In the genomic region with DNA sequence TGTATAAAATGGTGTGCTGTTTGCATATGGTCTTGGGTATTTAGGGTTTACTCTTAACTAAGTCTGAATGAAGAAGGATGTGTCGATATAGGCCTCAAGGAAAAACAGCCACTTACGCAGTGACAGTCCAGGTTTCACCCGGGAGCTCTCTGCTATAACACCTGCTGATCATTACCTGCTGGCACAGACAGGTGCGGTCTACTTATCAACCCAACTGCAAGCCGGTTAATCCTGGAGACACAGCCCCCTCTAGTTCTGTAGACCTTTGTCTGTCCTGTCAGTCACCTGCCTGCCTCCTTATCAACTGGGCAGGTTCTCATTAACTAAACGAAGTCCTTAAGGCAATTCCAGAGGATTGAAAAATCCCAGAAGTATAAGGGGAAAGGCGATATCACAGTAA, we compare ENCODE assay signal across 27 mouse cellular contexts. TPM values are rescaled to one million over a fixed set of nuclear protein-coding genes. Genes with fewer than 3 reads are reported as not detected.
A peak's percentile ranks its signal among the peaks of the same experiment; 100 is the strongest.
DNase-seq lines count a peak whose midpoint lies in the region; ATAC-seq and TF ChIP-seq lines count a peak whose summit lies in the region.
"Had no signal": no experiment of that assay in that cellular context is flagged by ENCODE, and none has a peak within 500 bp of the region (broad histone marks: within the 10 kb centered on the region; RNA-seq: fewer than 3 reads in every experiment).

No protein-coding gene starts in this region.

- WGBS in liver, adult 2 months, result 45% methylated on average over 7 of the region's 7 CpGs
- WGBS in intestine, embryonic 15.5 days, result 63% methylated on average over 7 of the region's 7 CpGs
- WGBS in intestine, postnatal 0 days, result 41% methylated on average over 7 of the region's 7 CpGs

- no peak overlapping the region for H3K4me2 ChIP-seq in intestine, embryonic 15.5 days (replicated peaks)
- H3K4me2 ChIP-seq in intestine, postnatal 0 days (replicated peaks; ENCODE audit: low read depth), result peak overlapping the region; percentile 27; the same call in 1 of the 2 replicates
- H3K4me2 ChIP-seq: embryonic facial prominence, embryonic 15.5 days; heart, embryonic 11.5 days; hindbrain, embryonic 12.5 days; hindbrain, embryonic 15.5 days had no signal

- no peak overlapping the region for H3K4me3 ChIP-seq in liver, adult 2 months (ENCODE audit: insufficient read depth, low read depth, low read length)
- H3K4me3 ChIP-seq in intestine, embryonic 15.5 days (replicated peaks), result no peak overlapping the region
- no peak overlapping the region for H3K4me3 ChIP-seq in intestine, postnatal 0 days (ENCODE audit: low read depth, low read length)
- H3K4me3 ChIP-seq: embryonic facial prominence, embryonic 15.5 days; gastrocnemius, adult 2 months; hindbrain, embryonic 12.5 days; hindbrain, embryonic 15.5 days had no signal

- H3K27ac ChIP-seq in liver, adult 2 months (replicated peaks; ENCODE audit: insufficient read depth, low read depth, low read length), result peak overlapping the region; percentile 70
- peak overlapping the region; percentile 48; the same call in 1 of the 2 replicates for H3K27ac ChIP-seq in intestine, embryonic 15.5 days
- peak overlapping the region; percentile 55; the same call in 1 of the 2 replicates for H3K27ac ChIP-seq in intestine, postnatal 0 days (ENCODE audit: low read depth, low read length)
- H3K27ac ChIP-seq: embryonic facial prominence, embryonic 15.5 days; gastrocnemius, adult 2 months; hindbrain, embryonic 12.5 days; hindbrain, embryonic 15.5 days had no signal

- H3K9me3 ChIP-seq in intestine, embryonic 15.5 days, result no peaks in the 10 kb centered on the region
- no peaks in the 10 kb centered on the region for H3K9me3 ChIP-seq in intestine, postnatal 0 days (ENCODE audit: control insufficient read depth)
- H3K9me3 ChIP-seq: embryonic facial prominence, embryonic 15.5 days; G1E; hindbrain, embryonic 12.5 days; hindbrain, embryonic 15.5 days had no signal

- peak; percentile 76 for ATAC-seq in intestine, embryonic 15.5 days
- peak; percentile 77 for ATAC-seq in intestine, postnatal 0 days
- ATAC-seq: forebrain, embryonic 14.5 days; forebrain, postnatal 0 days; Patski had no signal

- no peaks in the 10 kb centered on the region for H3K27me3 ChIP-seq in liver, adult 2 months (ENCODE audit: control insufficient read depth, insufficient read depth, low read length)
- no peaks in the 10 kb centered on the region for H3K27me3 ChIP-seq in intestine, embryonic 15.5 days (replicated peaks)
- H3K27me3 ChIP-seq in intestine, postnatal 0 days (replicated peaks; ENCODE audit: control insufficient read depth, insufficient read depth, low read length), result no peaks in the 10 kb centered on the region
- H3K27me3 ChIP-seq: CH12.LX; embryonic facial prominence, embryonic 15.5 days; hindbrain, embryonic 12.5 days; hindbrain, embryonic 15.5 days; Patski had no signal

- TF ChIP-seq CTCF in liver, adult 2 months (IDR thresholded peaks at IDR 0.05; ENCODE audit: low read depth, low read length), result no peak
- TF ChIP-seq CTCF in intestine, postnatal 0 days (IDR thresholded peaks at IDR 0.05; ENCODE audit: low read depth), result 0 out of 2 replicates have a peak, but pooled peaks have one; percentile 9

- H3K9ac ChIP-seq in liver, adult 2 months (ENCODE audit: low read depth, low read length), result no peak overlapping the region
- H3K9ac ChIP-seq in intestine, embryonic 15.5 days, result no peak overlapping the region
- no peak overlapping the region for H3K9ac ChIP-seq in intestine, postnatal 0 days (ENCODE audit: low read depth, low read length)
- H3K9ac ChIP-seq: embryonic facial prominence, embryonic 15.5 days; forebrain, postnatal 0 days; hindbrain, embryonic 12.5 days; hindbrain, embryonic 15.5 days had no signal

- TF ChIP-seq POLR2A in liver, adult 2 months (IDR thresholded peaks at IDR 0.05; ENCODE audit: extremely low read depth, insufficient read depth, low read length), result no peak

- peak; percentile 35 for DNase-seq in liver, adult 2 months (ENCODE audit: extremely low read depth, low read depth, low spot score)
- no peak for DNase-seq in liver
- DNase-seq in yolk sac, embryonic 10.5 days (ENCODE audit: low spot score), result peak; percentile 78
- DNase-seq in thymus, postnatal 4 days, result no peak
- no peak for DNase-seq in cerebellum, postnatal 36 days
- DNase-seq: adrenal gland, postnatal 10 days; adrenal gland, postnatal 36 days; B cell, adult 2 months; cerebellum, adult 2 months; cerebellum, adult 9-11 months; cerebellum, postnatal 25 days; embryo, embryonic 11 days; forebrain, postnatal 0 days; gastrocnemius, adult 2 months; gastrocnemius, postnatal 14 days; heart, adult 11 months had no signal

- no peaks in the 10 kb centered on the region for H3K36me3 ChIP-seq in liver, adult 2 months (ENCODE audit: control insufficient read depth, insufficient read depth, low read length)
- H3K36me3 ChIP-seq in intestine, embryonic 15.5 days, result no peaks in the 10 kb centered on the region
- H3K36me3 ChIP-seq in intestine, postnatal 0 days (ENCODE audit: control insufficient read depth, insufficient read depth), result no peaks in the 10 kb centered on the region; the same call in 1 of the 2 replicates
- H3K36me3 ChIP-seq: embryonic facial prominence, embryonic 15.5 days; G1E; hindbrain, embryonic 12.5 days; hindbrain, embryonic 15.5 days had no signal

- H3K79me2 ChIP-seq in liver, adult 2 months (ENCODE audit: control insufficient read depth, insufficient read depth, low read length), result peaks cover 16% of the 10 kb centered on the region; the same call in 1 of the 2 replicates

- peaks cover 43% of the 10 kb centered on the region for H3K4me1 ChIP-seq in liver, adult 2 months (ENCODE audit: control insufficient read depth, insufficient read depth, low read length)
- H3K4me1 ChIP-seq in intestine, embryonic 15.5 days (replicated peaks), result peaks cover 7% of the 10 kb centered on the region; the same call in 1 of the 2 replicates
- no peaks in the 10 kb centered on the region for H3K4me1 ChIP-seq in intestine, postnatal 0 days (replicated peaks; ENCODE audit: control insufficient read depth, insufficient read depth, low read length)
- H3K4me1 ChIP-seq: embryonic facial prominence, embryonic 15.5 days; hindbrain, embryonic 15.5 days had no signal

RNA-seq across cellular contexts. Expression of gene Mreg, which starts 37.9 kb away (rescaled TPM):
- 19.5 and 27.9 TPM in 2 replicates for total RNA-seq in liver, adult 2 months (2014; rRNA removed)
- 43.1 and 56.6 TPM in 2 replicates for polyA plus RNA-seq in liver, adult 2 months (2012; rRNA removed)
- 8.5 and 9.4 TPM in 2 replicates for polyA plus RNA-seq in intestine, embryonic 15.5 days (2015; fragmentation: Nextera tagmentation; extraction: Ambion mirVana)
- polyA plus RNA-seq in intestine, postnatal 0 days (2015; fragmentation: Nextera tagmentation; extraction: Ambion mirVana), result 26.6 and 37.7 TPM in 2 replicates
- total RNA-seq: hematopoietic stem cell, adult 5-6 weeks had no signal
- polyA plus RNA-seq: G1E had no signal

Comparison
In these comparisons a context has a peak if more than half of its experiments do, and no peak if none do; other contexts are left out.
1. DNase-seq: peak in liver, adult 2 months (single experiment) and yolk sac, embryonic 10.5 days (single experiment); none in liver (single experiment), thymus, postnatal 4 days (single experiment) and cerebellum, postnatal 36 days (0 of 2).
2. Peak in every context shown above with its lines, with median percentiles within 50 percentile points of each other: H3K27ac ChIP-seq.